Mouse (Mus musculus) heart, embryonic 16.5 days (tissue): ENCODE measurements around the gene Abcb6. TPM values are rescaled to one million over a fixed set of nuclear protein-coding genes. Genes with fewer than 3 reads are reported as not detected.

ENCODE experiments used
- ATAC-seq: fragments of 200-750 bp; cut with Nextera tagmentation; replicated peaks from 2 replicates; pipeline ENCODE4 v1.8.0; 2017; ENCODE audit warnings: moderate number of reproducible peaks; ENCODE audit not compliant: insufficient read depth, low FRiP score; ENCODE audit errors: extremely low read depth
- H3K27ac ChIP-seq: fragments of 300-500 bp; sonication (generic); 2 replicates; pipeline ENCODE4 v1.5.1; 2014; ENCODE audit warnings: mild to moderate bottlenecking, low read length, control low read depth, moderate library complexity
- H3K27me3 ChIP-seq: fragments of 300-500 bp; sonication (generic); 2 replicates; pipeline ENCODE4 v1.6.1; 2014; ENCODE audit warnings: low read length, mixed read lengths; ENCODE audit not compliant: control insufficient read depth, insufficient read depth
- H3K36me3 ChIP-seq: fragments of 300-500 bp; sonication (generic); 2 replicates; pipeline ENCODE4 v1.6.1; 2014; ENCODE audit not compliant: control insufficient read depth, insufficient read depth
- H3K4me1 ChIP-seq: fragments of 300-500 bp; sonication (generic); 2 replicates; pipeline ENCODE4 v1.6.1; 2014; ENCODE audit warnings: low read length, mixed read lengths; ENCODE audit not compliant: control insufficient read depth, insufficient read depth
- H3K4me2 ChIP-seq: fragments of 300-500 bp; sonication (generic); 2 replicates; pipeline ENCODE4 v1.6.1; 2014; ENCODE audit warnings: low read depth, mild to moderate bottlenecking, control low read depth, low read length
- H3K4me3 ChIP-seq: fragments of 300-500 bp; sonication (generic); 2 replicates; pipeline ENCODE4 v1.5.1; 2014; ENCODE audit warnings: mild to moderate bottlenecking, control low read depth, low read length
- H3K9ac ChIP-seq: fragments of 300-500 bp; sonication (generic); 2 replicates; pipeline ENCODE4 v1.6.1; 2014; ENCODE audit warnings: low read length, control low read depth
- H3K9me3 ChIP-seq: fragments of 300-500 bp; sonication (generic); replicated peaks from 2 replicates; pipeline ENCODE4 v1.6.1; 2016; ENCODE audit warnings: low read length; ENCODE audit not compliant: control insufficient read depth
- WGBS: fragments of 180-500 bp; shearing (Covaris S2); extraction: QIAGEN DNeasy Blood & Tissue Kit; methylation state at CpG from one replicate; pipeline ENCODE4 v1.1.7; 2014; 5-methylcytosine and 5-hydroxymethylcytosine counted together
- polyA plus RNA-seq: library from polyadenylated mRNA; unstranded; fragments of >200 nt; fragmentation: Nextera tagmentation; extraction: Ambion mirVana; gene quantifications from 2 replicates; pipeline ENCODE4 v1.2.1, GENCODE M21; 2015

Abcb6 gene
- polyA plus RNA-seq, 1 experiment from 2014 or later: 15.2 TPM

- WGBS: 2% methylated on average over 53 of the region's 59 CpGs
- Histone ChIP-seq H3K4me1 (peaks cover 8% of the 10 kb centered on the region; the same call in 1 of the 2 replicates), H3K9me3 (no peaks in the 10 kb centered on the region), H3K9ac (peak within 1 kb of the TSS; percentile 84), H3K27ac (peak within 1 kb of the TSS; percentile 85), H3K4me2 (peak within 1 kb of the TSS; percentile 76), H3K4me3 (peak within 1 kb of the TSS; percentile 76), H3K36me3 (peaks cover 19% of the 10 kb centered on the region), H3K27me3 (no peaks in the 10 kb centered on the region)
- ATAC-seq: peak; percentile 98
Observed at GRCm38 (mm10) chr1:75168472-75169464, 11.4 kb downstream of the Abcb6 start, which contains the start of gene Zfand2b. Gene Zfand2b (plus strand): TSS chr1:75168646.

GRCm38 (mm10) chr1:75168093-75168471 is 12.1 kb downstream of the Abcb6 start:
- H3K4me1 ChIP-seq: peaks cover 8% of the 10 kb centered on the region; the same call in 1 of the 2 replicates
- peak overlapping the region; percentile 84 for H3K9ac ChIP-seq
- H3K36me3 ChIP-seq: peaks cover 16% of the 10 kb centered on the region
- 9% methylated on average over 7 of the region's 7 CpGs for WGBS
- no peaks in the 10 kb centered on the region for H3K9me3 ChIP-seq
- peak overlapping the region; percentile 76 for H3K4me3 ChIP-seq
- no peak; the same call in 1 of the 2 replicates for ATAC-seq
- peak overlapping the region; percentile 85 for H3K27ac ChIP-seq
- peak overlapping the region; percentile 76 for H3K4me2 ChIP-seq
- no peaks in the 10 kb centered on the region for H3K27me3 ChIP-seq

- Histone ChIP-seq H3K27me3 (no peaks in the 10 kb centered on the region), H3K4me1 (no peaks in the 10 kb centered on the region), H3K9me3 (no peaks in the 10 kb centered on the region), H3K4me3 (no peak overlapping the region), H3K9ac (no peak overlapping the region), H3K4me2 (no peak overlapping the region), H3K36me3 (no peaks in the 10 kb centered on the region), H3K27ac (no peak overlapping the region)
- no peak for ATAC-seq
- 65% methylated on average over 4 of the region's 4 CpGs for WGBS
Observed at GRCm38 (mm10) chr1:75160256-75160617, 20.0 kb downstream of the Abcb6 start.

GRCm38 (mm10) chr1:75159540-75160255 is 20.5 kb downstream of the Abcb6 start:
- Histone ChIP-seq H3K4me2 (no peak overlapping the region), H3K27me3 (no peaks in the 10 kb centered on the region), H3K36me3 (no peaks in the 10 kb centered on the region), H3K9me3 (no peaks in the 10 kb centered on the region), H3K27ac (no peak overlapping the region), H3K9ac (no peak overlapping the region), H3K4me1 (no peaks in the 10 kb centered on the region), H3K4me3 (no peak overlapping the region)
- no peak for ATAC-seq
- 48% methylated on average over 5 of the region's 5 CpGs for WGBS

GRCm38 (mm10) chr1:75158990-75159389 is 21.2 kb downstream of the Abcb6 start:
- no peak overlapping the region for H3K4me2 ChIP-seq
- no peak overlapping the region for H3K27ac ChIP-seq
- no peak for ATAC-seq
- no peaks in the 10 kb centered on the region for H3K36me3 ChIP-seq
- H3K9ac ChIP-seq: no peak overlapping the region
- H3K4me1 ChIP-seq: no peaks in the 10 kb centered on the region
- H3K9me3 ChIP-seq: no peaks in the 10 kb centered on the region
- no peak overlapping the region for H3K4me3 ChIP-seq
- no peaks in the 10 kb centered on the region for H3K27me3 ChIP-seq

- Histone ChIP-seq H3K9me3 (no peaks in the 10 kb centered on the region), H3K36me3 (no peaks in the 10 kb centered on the region), H3K9ac (no peak overlapping the region), H3K27ac (no peak overlapping the region), H3K4me3 (no peak overlapping the region), H3K4me1 (no peaks in the 10 kb centered on the region), H3K27me3 (no peaks in the 10 kb centered on the region), H3K4me2 (no peak overlapping the region)
- no peak for ATAC-seq
- WGBS: 31% methylated on average over 3 of the region's 3 CpGs
Observed at GRCm38 (mm10) chr1:75155837-75156236, 24.4 kb downstream of the Abcb6 start.

GRCm38 (mm10) chr1:75148727-75149126 is 31.5 kb downstream of the Abcb6 start:
- Histone ChIP-seq H3K4me3 (no peak overlapping the region), H3K36me3 (peaks cover 43% of the 10 kb centered on the region), H3K9me3 (no peaks in the 10 kb centered on the region), H3K27me3 (no peaks in the 10 kb centered on the region), H3K4me1 (peaks cover 2% of the 10 kb centered on the region; the same call in 1 of the 2 replicates), H3K9ac (no peak overlapping the region), H3K27ac (no peak overlapping the region), H3K4me2 (no peak overlapping the region)
- ATAC-seq: no peak
- WGBS: 88% methylated on average over 4 of the region's 4 CpGs

- H3K27me3 ChIP-seq: no peaks in the 10 kb centered on the region
- H3K4me3 ChIP-seq: no peak overlapping the region
- no peak overlapping the region for H3K27ac ChIP-seq
- ATAC-seq: no peak
- peaks cover 8% of the 10 kb centered on the region; the same call in 1 of the 2 replicates for H3K4me1 ChIP-seq
- H3K36me3 ChIP-seq: peaks cover 43% of the 10 kb centered on the region
- 73% methylated on average over 7 of the region's 7 CpGs for WGBS
- no peak overlapping the region for H3K4me2 ChIP-seq
- no peak overlapping the region for H3K9ac ChIP-seq
- H3K9me3 ChIP-seq: no peaks in the 10 kb centered on the region
Observed at GRCm38 (mm10) chr1:75147411-75148135, 32.6 kb downstream of the Abcb6 start.
